Mouse (Mus musculus): Measurements from ENCODE around the gene Pln. TPM values are rescaled to one million over a fixed set of nuclear protein-coding genes. Genes with fewer than 3 reads are reported as not detected.

Pln gene
- polyA plus RNA-seq, 1 experiment from 2014 or later: 7.5 TPM

DNA sequence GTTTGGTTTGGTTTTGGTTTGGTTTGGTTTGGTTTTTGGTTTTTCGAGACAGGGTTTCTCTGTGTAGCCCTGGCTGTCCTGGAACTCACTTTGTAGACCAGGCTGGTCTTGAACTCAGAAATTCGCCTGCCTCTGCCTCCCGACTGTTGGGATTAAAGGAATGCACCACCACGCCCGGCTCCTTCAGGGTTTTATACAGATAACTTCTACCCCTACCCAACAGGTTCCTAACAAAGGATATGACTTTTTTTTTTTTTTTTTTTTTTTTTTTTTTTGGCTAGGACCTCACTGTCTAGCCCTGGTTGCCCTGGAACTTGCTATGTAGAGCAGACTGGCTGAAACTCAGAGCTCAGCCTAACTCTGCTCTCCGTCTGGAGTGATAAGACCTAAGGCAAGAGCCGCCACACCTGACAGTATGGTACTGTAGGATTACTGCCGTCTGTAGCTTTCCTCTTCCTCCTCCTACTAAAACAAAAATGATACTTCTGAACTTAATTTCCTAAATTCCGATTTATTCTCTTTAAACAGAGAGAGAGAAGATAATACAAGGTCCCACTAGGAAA is 4.8 kb downstream of the Pln start:
- H3K27ac ChIP-seq: no peak overlapping the region
- H3K4me1 ChIP-seq: peaks cover 5% of the 10 kb centered on the region; the same call in 1 of the 2 replicates
- no peak overlapping the region for H3K4me3 ChIP-seq
- H3K27me3 ChIP-seq: no peaks in the 10 kb centered on the region
- no peaks in the 10 kb centered on the region for H3K36me3 ChIP-seq
- no peak for ATAC-seq (ENCODE audit: borderline replicate concordance, extremely low read depth, low FRiP score, low TSS enrichment)
- 89% methylated on average over 9 of the region's 9 CpGs for WGBS
- no peak overlapping the region for H3K9ac ChIP-seq
- no peak overlapping the region for H3K4me2 ChIP-seq
- no peaks in the 10 kb centered on the region for H3K9me3 ChIP-seq

DNA sequence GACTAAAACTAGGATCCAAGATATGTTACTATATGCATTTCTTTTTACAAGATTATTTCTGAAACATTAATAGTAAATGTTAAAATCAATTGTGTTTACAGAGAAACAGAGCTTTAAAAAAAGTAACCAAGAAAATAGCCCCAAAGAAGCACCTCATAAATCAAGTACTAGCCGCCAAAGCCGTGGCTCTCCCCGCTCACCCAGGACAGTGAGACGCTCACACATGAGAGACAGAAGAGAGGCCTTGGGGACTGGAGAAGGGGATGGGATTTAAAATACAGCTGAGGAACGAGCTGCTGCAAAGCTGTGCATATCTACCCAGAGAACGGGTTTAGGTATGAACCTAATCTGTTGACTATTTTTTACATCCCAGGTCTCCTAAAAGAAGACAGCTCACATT is 5.9 kb downstream of the Pln start:
- Histone ChIP-seq H3K4me3 (no peak overlapping the region), H3K27ac (no peak overlapping the region), H3K27me3 (no peaks in the 10 kb centered on the region), H3K36me3 (no peaks in the 10 kb centered on the region), H3K4me2 (no peak overlapping the region), H3K4me1 (peaks cover 5% of the 10 kb centered on the region), H3K9me3 (no peaks in the 10 kb centered on the region), H3K9ac (no peak overlapping the region)
- 39% methylated on average over 6 of the region's 6 CpGs for WGBS
- ATAC-seq (ENCODE audit: borderline replicate concordance, extremely low read depth, low FRiP score, low TSS enrichment): no peak; the same call in 1 of the 2 replicates

DNA sequence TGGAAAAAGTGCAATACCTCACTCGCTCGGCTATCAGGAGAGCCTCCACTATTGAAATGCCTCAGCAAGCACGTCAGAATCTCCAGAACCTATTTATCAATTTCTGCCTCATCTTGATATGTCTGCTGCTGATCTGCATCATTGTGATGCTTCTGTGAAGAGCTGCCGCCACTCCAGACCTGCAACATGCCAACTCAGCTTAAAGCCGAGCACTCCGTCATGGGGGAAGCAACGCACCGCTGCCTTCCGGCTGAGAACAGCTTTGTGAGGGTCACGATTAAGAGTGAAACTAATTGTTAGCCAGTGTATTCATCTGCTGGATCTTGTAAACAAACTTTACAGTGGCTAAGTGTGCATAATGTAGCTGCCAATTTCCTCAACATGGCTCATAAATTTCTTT is 6.4 kb downstream of the Pln start:
- ATAC-seq (ENCODE audit: borderline replicate concordance, extremely low read depth, low FRiP score, low TSS enrichment): no peak
- 35% methylated on average over 10 of the region's 10 CpGs for WGBS
- no peaks in the 10 kb centered on the region for H3K9me3 ChIP-seq

DNA sequence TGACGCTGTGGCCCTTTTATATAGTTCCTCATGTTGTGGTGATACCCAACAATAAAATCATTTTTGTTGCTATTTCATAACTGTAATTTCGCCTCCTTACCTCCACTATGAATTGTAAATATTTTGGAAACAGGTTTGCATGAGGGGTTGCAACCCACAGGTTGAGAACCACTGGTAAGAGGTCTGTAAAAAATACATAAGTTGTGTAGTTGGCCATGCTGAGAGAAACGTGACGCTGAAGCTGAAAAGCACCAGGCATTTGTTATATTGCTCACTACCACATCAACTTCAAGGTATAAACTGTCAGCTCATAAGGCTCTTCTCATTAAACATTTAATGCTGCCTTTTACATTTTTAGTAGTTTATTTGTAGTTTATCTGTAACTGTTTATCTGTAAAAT is 8.0 kb downstream of the Pln start:
- H3K9ac ChIP-seq: no peak overlapping the region
- no peak overlapping the region for H3K4me2 ChIP-seq
- peaks cover 6% of the 10 kb centered on the region; the same call in 1 of the 2 replicates for H3K36me3 ChIP-seq
- no peak overlapping the region for H3K4me3 ChIP-seq
- no peak overlapping the region for H3K27ac ChIP-seq
- ATAC-seq (ENCODE audit: borderline replicate concordance, extremely low read depth, low FRiP score, low TSS enrichment): no peak
- H3K4me1 ChIP-seq: peaks cover 5% of the 10 kb centered on the region
- H3K9me3 ChIP-seq: no peaks in the 10 kb centered on the region
- H3K27me3 ChIP-seq: no peaks in the 10 kb centered on the region
- 81% methylated on average over 4 of the region's 4 CpGs for WGBS

More for the DNA sequence above, 6.4 kb downstream of the Pln start:
- Histone ChIP-seq H3K36me3 (peaks cover 4% of the 10 kb centered on the region; the same call in 1 of the 2 replicates), H3K4me1 (peaks cover 5% of the 10 kb centered on the region), H3K27me3 (no peaks in the 10 kb centered on the region), H3K4me3 (no peak overlapping the region), H3K4me2 (no peak overlapping the region; the same call in 1 of the 2 replicates), H3K27ac (no peak overlapping the region), H3K9ac (no peak overlapping the region)

DNA sequence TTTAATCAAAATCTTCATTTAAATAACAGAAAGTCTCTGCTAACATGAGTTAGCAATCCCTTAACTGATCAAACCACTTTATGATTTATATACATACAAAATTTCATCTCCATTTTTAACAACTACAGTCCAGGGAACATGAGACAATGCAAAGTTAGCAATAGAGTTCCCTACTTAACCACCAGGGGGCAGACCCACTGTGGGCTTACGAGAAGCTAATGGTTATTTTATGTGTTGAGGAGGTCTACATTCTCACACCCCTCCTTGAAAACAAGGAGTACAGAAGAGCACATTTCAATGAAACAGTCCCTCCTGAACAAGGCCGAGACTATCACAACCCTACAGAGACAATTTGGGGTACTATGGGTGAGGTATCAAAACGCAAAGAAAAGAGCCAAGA is 9.0 kb downstream of the Pln start:
- Histone ChIP-seq H3K4me3 (no peak overlapping the region), H3K9me3 (no peaks in the 10 kb centered on the region), H3K27ac (no peak overlapping the region), H3K9ac (no peak overlapping the region), H3K27me3 (no peaks in the 10 kb centered on the region), H3K4me1 (peaks cover 5% of the 10 kb centered on the region), H3K36me3 (peaks cover 6% of the 10 kb centered on the region; the same call in 1 of the 2 replicates), H3K4me2 (no peak overlapping the region)
- ATAC-seq (ENCODE audit: borderline replicate concordance, extremely low read depth, low FRiP score, low TSS enrichment): no peak
- WGBS: 51% methylated on average over 3 of the region's 3 CpGs

DNA sequence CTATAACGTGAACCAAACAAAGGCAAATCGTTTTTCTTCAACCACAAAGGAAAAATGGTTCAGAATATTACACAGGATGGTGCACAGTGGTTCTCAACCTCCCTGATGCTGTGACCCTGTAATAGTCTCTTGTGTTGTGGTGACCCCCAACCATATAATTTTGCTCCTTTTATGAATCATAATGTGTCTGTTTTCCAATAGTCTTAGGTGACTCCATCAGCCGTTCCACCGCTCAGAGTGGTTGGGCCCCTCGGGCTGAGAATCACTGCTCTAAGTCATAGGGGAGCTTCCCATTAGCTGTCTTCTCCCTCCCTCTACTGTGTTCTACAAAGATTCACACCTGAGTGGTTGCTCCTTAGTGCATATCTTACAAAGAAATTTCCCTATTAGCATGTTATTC is 9.4 kb downstream of the Pln start:
- H3K4me1 ChIP-seq: peaks cover 5% of the 10 kb centered on the region
- H3K36me3 ChIP-seq: peaks cover 6% of the 10 kb centered on the region; the same call in 1 of the 2 replicates
- H3K9ac ChIP-seq: no peak overlapping the region
- ATAC-seq (ENCODE audit: borderline replicate concordance, extremely low read depth, low FRiP score, low TSS enrichment): no peak
- H3K4me2 ChIP-seq: no peak overlapping the region
- no peak overlapping the region for H3K4me3 ChIP-seq
- no peak overlapping the region for H3K27ac ChIP-seq
- H3K9me3 ChIP-seq: no peaks in the 10 kb centered on the region
- 83% methylated on average over 5 of the region's 5 CpGs for WGBS
- H3K27me3 ChIP-seq: no peaks in the 10 kb centered on the region

DNA sequence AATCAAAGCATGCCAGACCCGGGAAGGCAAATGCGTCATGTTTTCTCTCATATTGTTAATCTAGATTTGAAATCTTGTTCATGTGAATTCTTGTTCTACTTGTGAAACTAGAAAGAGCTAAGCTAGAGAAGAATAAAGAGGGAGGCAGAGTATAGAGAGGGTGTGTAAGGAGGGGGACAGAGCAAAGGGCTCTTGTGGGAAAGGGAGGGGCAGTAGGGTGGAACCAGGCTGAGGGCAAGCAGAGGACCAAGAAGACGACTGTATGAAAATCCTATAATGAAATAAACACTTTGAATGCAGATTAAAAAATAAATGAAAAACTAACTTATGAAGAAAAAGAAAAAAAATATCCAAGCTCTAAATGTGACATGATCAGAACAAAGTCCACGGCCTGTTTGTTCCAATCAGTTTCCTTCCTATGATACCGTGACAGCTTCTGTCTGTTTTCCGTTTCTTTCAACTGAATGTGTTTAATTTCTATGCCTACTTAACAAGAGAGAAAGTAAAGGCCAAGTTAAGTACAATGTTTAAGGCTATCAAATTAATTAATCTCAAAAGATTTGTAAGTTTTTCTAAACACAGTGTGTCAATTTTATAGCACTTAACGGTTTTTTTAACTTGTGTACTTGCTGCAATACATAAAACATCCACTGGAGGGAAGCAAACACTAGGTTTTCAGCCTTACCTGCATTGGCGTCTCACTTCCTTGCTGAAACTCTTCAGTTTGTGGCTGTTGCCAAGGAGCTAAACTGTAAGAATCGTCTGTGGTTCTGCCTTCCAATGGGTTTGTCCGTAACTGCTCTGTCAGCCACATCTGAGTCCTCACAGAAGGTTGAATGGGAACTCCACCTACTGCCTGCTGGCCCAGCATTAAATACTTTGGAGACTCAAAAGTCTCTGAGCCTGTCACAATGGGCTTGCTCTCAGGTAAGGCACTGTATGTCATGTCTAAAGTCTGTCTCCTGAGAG is 10.6 kb downstream of the Pln start:
- H3K9me3 ChIP-seq: no peaks in the 10 kb centered on the region
- no peak overlapping the region for H3K4me2 ChIP-seq
- ATAC-seq (ENCODE audit: borderline replicate concordance, extremely low read depth, low FRiP score, low TSS enrichment): peak; percentile 46; the same call in 1 of the 2 replicates
- H3K9ac ChIP-seq: no peak overlapping the region
- H3K4me3 ChIP-seq: no peak overlapping the region
- no peaks in the 10 kb centered on the region for H3K27me3 ChIP-seq
- H3K27ac ChIP-seq: no peak overlapping the region
- H3K36me3 ChIP-seq: peaks cover 6% of the 10 kb centered on the region; the same call in 1 of the 2 replicates
- WGBS: 54% methylated on average over 10 of the region's 10 CpGs
- H3K4me1 ChIP-seq: peaks cover 5% of the 10 kb centered on the region

DNA sequence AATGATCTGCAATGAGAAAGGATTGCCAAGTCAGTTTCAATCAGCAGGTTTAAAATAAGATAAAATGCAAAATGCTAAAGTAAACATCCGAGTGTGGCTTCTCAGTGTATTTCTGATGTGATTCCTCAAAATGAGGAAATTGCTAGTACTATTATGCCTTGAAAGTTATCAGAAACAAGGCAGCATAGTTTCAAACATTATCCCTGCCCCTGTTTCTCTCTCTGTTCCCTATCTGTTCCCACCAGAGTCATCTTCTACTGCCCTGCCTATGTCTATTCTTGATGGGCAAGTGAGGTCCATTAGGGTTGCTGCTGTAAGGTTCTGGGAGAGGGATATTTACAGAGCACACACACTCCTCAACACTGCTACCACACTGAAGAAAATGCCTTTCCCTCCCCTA is 11.8 kb downstream of the Pln start:
- peaks cover 6% of the 10 kb centered on the region; the same call in 1 of the 2 replicates for H3K36me3 ChIP-seq
- no peak overlapping the region for H3K4me2 ChIP-seq
- no peak for ATAC-seq (ENCODE audit: borderline replicate concordance, extremely low read depth, low FRiP score, low TSS enrichment)
- no peaks in the 10 kb centered on the region for H3K27me3 ChIP-seq
- 71% methylated on average over 1 of the region's 1 CpGs for WGBS
- H3K27ac ChIP-seq: no peak overlapping the region
- H3K9ac ChIP-seq: no peak overlapping the region
- no peak overlapping the region for H3K4me3 ChIP-seq
- no peaks in the 10 kb centered on the region for H3K9me3 ChIP-seq
- no peaks in the 10 kb centered on the region; the same call in 1 of the 2 replicates for H3K4me1 ChIP-seq

DNA sequence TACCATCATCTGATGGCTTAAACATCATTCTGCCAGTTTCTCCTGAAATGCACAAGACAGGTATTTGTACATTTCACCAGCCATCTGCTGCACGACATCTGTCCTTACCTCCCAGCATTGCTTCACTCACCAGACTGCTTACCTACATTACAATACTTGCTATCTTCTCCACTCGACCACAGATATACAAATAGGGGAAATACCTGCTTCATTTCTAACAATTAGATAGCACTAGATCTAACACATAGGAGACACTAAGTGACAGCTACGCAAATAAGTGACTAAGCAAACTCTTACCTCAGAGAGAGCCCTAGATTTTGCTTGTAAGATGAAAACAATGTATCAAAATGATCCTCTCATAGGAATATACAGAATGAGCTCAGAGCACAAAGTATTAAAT is 16.2 kb downstream of the Pln start:
- H3K4me2 ChIP-seq: no peak overlapping the region
- peaks cover 13% of the 10 kb centered on the region for H3K36me3 ChIP-seq
- ATAC-seq (ENCODE audit: borderline replicate concordance, extremely low read depth, low FRiP score, low TSS enrichment): no peak
- H3K4me1 ChIP-seq: no peaks in the 10 kb centered on the region
- no peaks in the 10 kb centered on the region for H3K9me3 ChIP-seq
- H3K4me3 ChIP-seq: no peak overlapping the region
- H3K27ac ChIP-seq: no peak overlapping the region
- no peak overlapping the region for H3K9ac ChIP-seq
- WGBS: 77% methylated on average over 3 of the region's 3 CpGs
- H3K27me3 ChIP-seq: no peaks in the 10 kb centered on the region

DNA sequence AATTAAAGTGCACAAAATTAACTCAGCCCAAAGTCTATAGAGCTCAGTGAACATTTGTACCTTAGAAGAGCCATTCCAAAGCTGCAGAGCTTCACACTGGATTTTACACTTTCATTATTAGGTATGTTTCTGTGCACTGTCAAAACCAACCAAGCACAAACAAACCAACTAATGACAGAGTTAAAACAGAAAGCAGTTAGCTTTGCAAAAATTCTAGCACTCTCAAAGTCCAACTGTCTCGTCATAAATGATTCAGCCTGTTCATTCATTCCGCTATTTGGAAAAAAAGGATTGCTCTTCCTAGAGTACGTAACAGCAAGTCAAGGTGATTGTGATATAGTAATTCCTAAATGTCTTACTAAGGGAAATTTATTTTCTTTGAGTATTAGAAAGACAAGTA is 21.5 kb downstream of the Pln start:
- Histone ChIP-seq H3K9me3 (no peaks in the 10 kb centered on the region), H3K4me3 (no peak overlapping the region), H3K4me2 (no peak overlapping the region), H3K27ac (no peak overlapping the region), H3K4me1 (0 out of 2 replicates have a peak, but pooled peaks cover 3% of the 10 kb centered on the region), H3K36me3 (peaks cover 10% of the 10 kb centered on the region), H3K9ac (no peak overlapping the region), H3K27me3 (no peaks in the 10 kb centered on the region)
- 74% methylated on average over 3 of the region's 3 CpGs for WGBS
- ATAC-seq (ENCODE audit: borderline replicate concordance, extremely low read depth, low FRiP score, low TSS enrichment): no peak

DNA sequence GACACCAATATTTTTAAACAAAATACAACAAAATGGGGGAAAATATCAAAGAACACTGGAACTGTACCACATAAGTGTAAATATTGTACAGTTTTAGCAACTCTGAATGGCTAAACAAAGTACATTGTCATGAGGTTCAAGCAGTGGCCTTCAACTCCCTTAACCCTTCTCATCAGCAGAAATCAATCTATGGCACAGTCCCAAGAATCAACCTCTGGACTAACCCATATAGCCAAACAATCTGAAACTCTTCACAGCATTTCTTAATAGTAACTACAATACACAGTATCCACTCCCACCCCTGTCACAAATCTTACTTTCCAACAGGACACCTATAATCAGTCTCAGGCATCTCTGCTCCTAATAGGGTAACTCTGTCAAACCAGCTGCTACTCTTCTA is 26.8 kb downstream of the Pln start:
- H3K4me3 ChIP-seq: no peak overlapping the region
- H3K36me3 ChIP-seq: 0 out of 2 replicates have a peak, but pooled peaks cover 3% of the 10 kb centered on the region
- no peaks in the 10 kb centered on the region for H3K27me3 ChIP-seq
- no peaks in the 10 kb centered on the region for H3K9me3 ChIP-seq
- no peak overlapping the region for H3K27ac ChIP-seq
- H3K4me1 ChIP-seq: peaks cover 6% of the 10 kb centered on the region; the same call in 1 of the 2 replicates
- no peak for ATAC-seq (ENCODE audit: borderline replicate concordance, extremely low read depth, low FRiP score, low TSS enrichment)
- H3K9ac ChIP-seq: no peak overlapping the region
- H3K4me2 ChIP-seq: no peak overlapping the region

DNA sequence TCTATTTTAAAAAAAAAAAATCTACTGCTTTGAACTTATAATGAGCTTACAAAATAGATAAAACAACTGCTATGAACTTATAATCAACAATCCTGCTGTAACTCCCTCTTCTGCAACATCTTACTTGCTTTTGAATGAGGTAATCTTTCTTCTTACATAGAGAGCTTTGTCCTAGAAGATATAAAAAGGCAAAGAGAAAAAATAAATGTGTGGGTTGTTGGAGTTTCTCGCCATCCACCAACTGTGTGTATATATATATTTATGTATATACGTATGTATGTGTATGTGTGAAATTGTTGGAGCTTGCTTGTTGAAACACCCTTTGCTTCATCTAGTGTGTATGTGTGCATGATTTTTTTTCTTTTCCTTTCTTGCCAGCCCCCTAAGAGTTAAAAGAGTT is 29.8 kb downstream of the Pln start:
- peaks cover 3% of the 10 kb centered on the region; the same call in 1 of the 2 replicates for H3K4me1 ChIP-seq
- no peak overlapping the region for H3K4me2 ChIP-seq
- ATAC-seq (ENCODE audit: borderline replicate concordance, extremely low read depth, low FRiP score, low TSS enrichment): no peak
- H3K36me3 ChIP-seq: peaks cover 12% of the 10 kb centered on the region; the same call in 1 of the 2 replicates
- H3K27me3 ChIP-seq: no peaks in the 10 kb centered on the region
- WGBS: 81% methylated on average over 2 of the region's 2 CpGs
- peaks cover 7% of the 10 kb centered on the region; the same call in 1 of the 2 replicates for H3K9me3 ChIP-seq
- no peak overlapping the region for H3K4me3 ChIP-seq
- no peak overlapping the region for H3K9ac ChIP-seq
- no peak overlapping the region for H3K27ac ChIP-seq

Measured in lung, embryonic 15.5 days (tissue).